Mouse (Mus musculus): ENCODE measurements around the gene Enah.

Enah gene

GRCm38 (mm10) chr1:182020831-182021460, 1.2 kb upstream of the Enah start:
- TF ChIP-seq NANOG (IDR thresholded peaks at IDR 0.05; ENCODE audit: borderline replicate concordance, low read length) = no peak
- TF ChIP-seq POU5F1 (IDR thresholded peaks at IDR 0.05; ENCODE audit: borderline replicate concordance, low read length) = no peak
- TF ChIP-seq CTCF (conservative IDR thresholded peaks at IDR 0.05; ENCODE audit: low read length) = no peak
- Histone ChIP-seq H3K4me3 (replicated peaks; ENCODE audit: low read length) (peak overlapping the region; percentile 91), H3K4me1 (replicated peaks; ENCODE audit: low read depth, low read length) (peaks cover 54% of the 10 kb centered on the region), H3K27me3 (ENCODE audit: insufficient read depth, low read length) (no peaks in the 10 kb centered on the region), H3K36me3 (ENCODE audit: insufficient read depth, low read length) (peaks cover 24% of the 10 kb centered on the region), H3K9me3 (ENCODE audit: low read length) (peaks cover 10% of the 10 kb centered on the region)

- Histone ChIP-seq H3K9me3 (ENCODE audit: low read length) (peaks cover 10% of the 10 kb centered on the region), H3K27me3 (ENCODE audit: insufficient read depth, low read length) (no peaks in the 10 kb centered on the region), H3K4me1 (replicated peaks; ENCODE audit: low read depth, low read length) (peaks cover 55% of the 10 kb centered on the region), H3K4me3 (replicated peaks; ENCODE audit: low read length) (peak overlapping the region; percentile 91), H3K36me3 (ENCODE audit: insufficient read depth, low read length) (peaks cover 40% of the 10 kb centered on the region)
- no peak for TF ChIP-seq POU5F1 (IDR thresholded peaks at IDR 0.05; ENCODE audit: borderline replicate concordance, low read length)
- TF ChIP-seq NANOG (IDR thresholded peaks at IDR 0.05; ENCODE audit: borderline replicate concordance, low read length) = no peak
- TF ChIP-seq CTCF (conservative IDR thresholded peaks at IDR 0.05; ENCODE audit: low read length) = no peak
Measured at GRCm38 (mm10) chr1:182019266-182019925, 394 bp downstream of the Enah start.

GRCm38 (mm10) chr1:182018397-182019265, 1.2 kb downstream of the Enah start:
- Histone ChIP-seq H3K27me3 (ENCODE audit: insufficient read depth, low read length) (no peaks in the 10 kb centered on the region), H3K9me3 (ENCODE audit: low read length) (peaks cover 10% of the 10 kb centered on the region), H3K4me1 (replicated peaks; ENCODE audit: low read depth, low read length) (peaks cover 55% of the 10 kb centered on the region), H3K36me3 (ENCODE audit: insufficient read depth, low read length) (peaks cover 47% of the 10 kb centered on the region), H3K4me3 (replicated peaks; ENCODE audit: low read length) (peak overlapping the region; percentile 91)
- TF ChIP-seq POU5F1 (IDR thresholded peaks at IDR 0.05; ENCODE audit: borderline replicate concordance, low read length) = no peak
- no peak for TF ChIP-seq CTCF (conservative IDR thresholded peaks at IDR 0.05; ENCODE audit: low read length)
- TF ChIP-seq NANOG (IDR thresholded peaks at IDR 0.05; ENCODE audit: borderline replicate concordance, low read length) = no peak

DNA sequence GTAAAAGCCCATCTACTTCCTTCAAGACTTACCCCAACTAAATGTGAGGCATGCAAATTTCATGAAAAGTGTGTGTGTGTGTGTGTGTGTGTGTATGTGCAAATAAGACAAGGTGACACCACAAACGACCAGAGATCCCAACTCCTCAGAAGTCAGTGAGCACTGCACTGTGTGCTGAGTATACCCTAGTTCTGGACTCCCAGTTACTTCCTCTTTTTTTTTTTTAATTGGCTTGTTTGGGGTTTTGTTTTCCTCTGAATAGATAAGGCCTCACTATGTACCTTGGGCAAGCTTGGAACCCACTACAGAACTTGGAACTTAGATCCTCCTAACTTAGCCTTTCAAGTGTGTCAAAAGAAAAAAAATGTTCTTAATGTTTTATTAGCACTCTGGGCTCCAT, 14.0 kb downstream of the Enah start:
- Histone ChIP-seq H3K4me3 (replicated peaks; ENCODE audit: low read length) (no peak overlapping the region), H3K9me3 (ENCODE audit: low read length) (no peaks in the 10 kb centered on the region), H3K27me3 (ENCODE audit: insufficient read depth, low read length) (no peaks in the 10 kb centered on the region), H3K36me3 (ENCODE audit: insufficient read depth, low read length) (peaks cover 89% of the 10 kb centered on the region), H3K4me1 (replicated peaks; ENCODE audit: low read depth, low read length) (peaks cover 87% of the 10 kb centered on the region)
- TF ChIP-seq NANOG (IDR thresholded peaks at IDR 0.05; ENCODE audit: borderline replicate concordance, low read length) = no peak
- no peak for TF ChIP-seq CTCF (conservative IDR thresholded peaks at IDR 0.05; ENCODE audit: low read length)
- TF ChIP-seq POU5F1 (IDR thresholded peaks at IDR 0.05; ENCODE audit: borderline replicate concordance, low read length) = no peak

- Histone ChIP-seq H3K9me3 (ENCODE audit: low read length) (no peaks in the 10 kb centered on the region), H3K4me1 (replicated peaks; ENCODE audit: low read depth, low read length) (peaks cover 90% of the 10 kb centered on the region), H3K4me3 (replicated peaks; ENCODE audit: low read length) (no peak overlapping the region), H3K27me3 (ENCODE audit: insufficient read depth, low read length) (no peaks in the 10 kb centered on the region), H3K36me3 (ENCODE audit: insufficient read depth, low read length) (peaks cover 81% of the 10 kb centered on the region)
- TF ChIP-seq POU5F1 (IDR thresholded peaks at IDR 0.05; ENCODE audit: borderline replicate concordance, low read length) (no peak), CTCF (conservative IDR thresholded peaks at IDR 0.05; ENCODE audit: low read length) (no peak), NANOG (IDR thresholded peaks at IDR 0.05; ENCODE audit: borderline replicate concordance, low read length) (no peak)
Measured at GRCm38 (mm10) chr1:181998673-181999072, 21.1 kb downstream of the Enah start.

- no peak overlapping the region for H3K4me3 ChIP-seq (replicated peaks; ENCODE audit: low read length)
- H3K27me3 ChIP-seq (ENCODE audit: insufficient read depth, low read length) = no peaks in the 10 kb centered on the region
- no peak for TF ChIP-seq NANOG (IDR thresholded peaks at IDR 0.05; ENCODE audit: borderline replicate concordance, low read length)
- TF ChIP-seq POU5F1 (IDR thresholded peaks at IDR 0.05; ENCODE audit: borderline replicate concordance, low read length) = no peak
- TF ChIP-seq CTCF (conservative IDR thresholded peaks at IDR 0.05; ENCODE audit: low read length) = no peak
- peaks cover 90% of the 10 kb centered on the region for H3K4me1 ChIP-seq (replicated peaks; ENCODE audit: low read depth, low read length)
- peaks cover 78% of the 10 kb centered on the region for H3K36me3 ChIP-seq (ENCODE audit: insufficient read depth, low read length)
- H3K9me3 ChIP-seq (ENCODE audit: low read length) = no peaks in the 10 kb centered on the region
Measured at GRCm38 (mm10) chr1:181997791-181998190, 22.0 kb downstream of the Enah start.

DNA sequence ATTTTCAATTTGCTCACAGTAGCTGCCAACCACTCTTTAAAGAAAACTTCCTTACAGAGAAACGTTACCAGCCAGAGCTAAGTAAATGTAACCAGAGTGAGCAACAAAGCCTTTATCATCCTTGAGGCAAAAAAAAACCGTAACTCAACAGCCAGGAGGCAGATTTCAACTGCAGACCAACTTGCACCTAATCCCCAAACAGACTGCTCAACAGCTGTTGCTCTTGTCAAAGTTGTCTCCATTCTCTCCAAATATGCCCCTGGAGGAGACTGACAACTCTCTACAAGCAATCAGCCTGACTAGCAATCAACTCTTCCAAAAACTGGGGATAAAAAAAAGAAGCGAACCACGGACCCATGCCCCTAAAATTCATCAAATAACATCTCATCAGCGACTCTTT, 26.2 kb downstream of the Enah start:
- H3K27me3 ChIP-seq (ENCODE audit: insufficient read depth, low read length) = no peaks in the 10 kb centered on the region
- H3K4me1 ChIP-seq (replicated peaks; ENCODE audit: low read depth, low read length) = peaks cover 96% of the 10 kb centered on the region
- no peak overlapping the region for H3K4me3 ChIP-seq (replicated peaks; ENCODE audit: low read length)
- H3K36me3 ChIP-seq (ENCODE audit: insufficient read depth, low read length) = peaks cover 76% of the 10 kb centered on the region
- TF ChIP-seq CTCF (conservative IDR thresholded peaks at IDR 0.05; ENCODE audit: low read length) (no peak), POU5F1 (IDR thresholded peaks at IDR 0.05; ENCODE audit: borderline replicate concordance, low read length) (no peak), NANOG (IDR thresholded peaks at IDR 0.05; ENCODE audit: borderline replicate concordance, low read length) (no peak)
- H3K9me3 ChIP-seq (ENCODE audit: low read length) = no peaks in the 10 kb centered on the region

- peaks cover 90% of the 10 kb centered on the region for H3K4me1 ChIP-seq (replicated peaks; ENCODE audit: low read depth, low read length)
- H3K36me3 ChIP-seq (ENCODE audit: insufficient read depth, low read length) = peaks cover 77% of the 10 kb centered on the region
- no peaks in the 10 kb centered on the region for H3K27me3 ChIP-seq (ENCODE audit: insufficient read depth, low read length)
- TF ChIP-seq NANOG (IDR thresholded peaks at IDR 0.05; ENCODE audit: borderline replicate concordance, low read length) = no peak
- TF ChIP-seq CTCF (conservative IDR thresholded peaks at IDR 0.05; ENCODE audit: low read length) = no peak
- TF ChIP-seq POU5F1 (IDR thresholded peaks at IDR 0.05; ENCODE audit: borderline replicate concordance, low read length) = no peak
- no peak overlapping the region for H3K4me3 ChIP-seq (replicated peaks; ENCODE audit: low read length)
- H3K9me3 ChIP-seq (ENCODE audit: low read length) = peaks cover 4% of the 10 kb centered on the region
Measured at GRCm38 (mm10) chr1:181988367-181988766, 31.4 kb downstream of the Enah start.
